Mouse (Mus musculus): Measurements from ENCODE around the gene Sds. TPM values are rescaled to one million over a fixed set of nuclear protein-coding genes. Genes with fewer than 3 reads are reported as not detected.

The Sds gene
- polyA plus RNA-seq, 2 experiments, result 0.13 to 0.22 TPM

DNA sequence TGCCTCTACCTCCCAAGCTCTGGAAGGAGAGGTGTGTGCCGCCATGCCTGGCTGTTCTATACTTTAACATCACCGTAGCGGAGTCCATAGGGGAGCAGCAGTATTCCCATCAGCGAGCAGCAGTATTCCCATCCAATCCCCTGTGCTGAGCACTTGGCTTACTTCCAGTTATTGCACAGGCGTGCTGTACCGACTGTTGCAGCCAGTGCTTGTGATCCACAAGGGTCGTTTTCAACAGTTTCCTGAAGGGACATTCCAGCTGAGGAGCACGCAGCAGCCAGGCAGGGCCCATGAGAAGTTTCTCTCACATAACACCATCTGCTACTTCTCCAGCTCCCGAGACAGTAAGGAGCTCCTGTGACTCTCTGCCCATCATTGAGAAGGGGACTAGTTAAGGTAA, 30.2 kb downstream of the Sds start:
- TF ChIP-seq CTCF (IDR thresholded peaks at IDR 0.05; ENCODE audit: low read depth) (no peak), EP300 (IDR thresholded peaks at IDR 0.05; ENCODE audit: low read depth) (no peak)
- Histone ChIP-seq H3K36me3 (replicated peaks; ENCODE audit: control insufficient read depth, insufficient read depth, low read depth) (no peaks in the 10 kb centered on the region), H3K27me3 (ENCODE audit: control insufficient read depth, insufficient read depth, low read length) (no peaks in the 10 kb centered on the region), H3K27ac (no peak overlapping the region), H3K4me1 (replicated peaks; ENCODE audit: control insufficient read depth in 2 of 2, insufficient read depth in 2 of 2, low read length in 1 of 2) (peaks cover 6 to 11% of the 10 kb centered on the region in 2 experiments), H3K4me2 (ENCODE audit: low read depth) (no peak overlapping the region), H3K9me3 (ENCODE audit: control insufficient read depth, low read length) (no peaks in the 10 kb centered on the region), H3K9ac (replicated peaks) (no peak overlapping the region), H3K4me3 (ENCODE audit: insufficient read depth in 1 of 2, low read depth in 2 of 2, low read length in 2 of 2) (no peak overlapping the region)
- 67% methylated on average over 9 of the region's 9 CpGs for WGBS (ENCODE audit: insufficient replicate concordance)
- ATAC-seq (ENCODE audit: insufficient read depth) (no peak), DNase-seq (ENCODE audit: low read depth in 3 of 3, low spot score in 3 of 3) (no peak)

DNA sequence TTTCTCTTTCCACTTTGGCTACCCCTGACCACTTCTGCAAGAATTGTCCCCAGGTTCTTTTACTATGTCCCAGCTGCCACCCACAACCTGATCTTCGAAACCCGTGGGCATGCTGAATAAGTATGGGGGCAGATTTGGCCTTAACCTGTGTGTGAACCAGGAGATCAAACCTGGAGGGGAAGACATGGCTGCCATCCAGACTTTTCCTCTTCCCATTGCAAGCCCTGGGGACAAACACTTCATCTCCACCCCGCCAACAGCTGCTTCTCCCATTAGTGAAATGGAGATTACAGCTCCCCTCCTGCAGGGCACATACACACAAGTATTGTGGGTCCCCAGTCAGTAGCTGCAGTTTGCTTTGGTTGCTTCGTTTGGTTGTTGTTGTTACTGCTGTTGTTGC, 31.0 kb downstream of the Sds start:
- no peaks in the 10 kb centered on the region for H3K9me3 ChIP-seq (ENCODE audit: control insufficient read depth, low read length)
- TF ChIP-seq EP300 (IDR thresholded peaks at IDR 0.05; ENCODE audit: low read depth) (no peak), CTCF (IDR thresholded peaks at IDR 0.05; ENCODE audit: low read depth) (no peak)
- peaks cover 8 to 12% of the 10 kb centered on the region in 2 experiments for H3K4me1 ChIP-seq (replicated peaks; ENCODE audit: control insufficient read depth in 2 of 2, insufficient read depth in 2 of 2, low read length in 1 of 2)
- no peak overlapping the region for H3K4me3 ChIP-seq (ENCODE audit: insufficient read depth in 1 of 2, low read depth in 2 of 2, low read length in 2 of 2)
- H3K9ac ChIP-seq (replicated peaks), result no peak overlapping the region
- 54% methylated on average over 4 of the region's 4 CpGs for WGBS (ENCODE audit: insufficient replicate concordance)
- H3K27ac ChIP-seq, result no peak overlapping the region
- no peaks in the 10 kb centered on the region for H3K27me3 ChIP-seq (ENCODE audit: control insufficient read depth, insufficient read depth, low read length)
- DNase-seq (ENCODE audit: low read depth in 3 of 3, low spot score in 3 of 3) (no peak), ATAC-seq (ENCODE audit: insufficient read depth) (no peak)
- no peaks in the 10 kb centered on the region for H3K36me3 ChIP-seq (replicated peaks; ENCODE audit: control insufficient read depth, insufficient read depth, low read depth)
- H3K4me2 ChIP-seq (ENCODE audit: low read depth), result no peak overlapping the region

DNA sequence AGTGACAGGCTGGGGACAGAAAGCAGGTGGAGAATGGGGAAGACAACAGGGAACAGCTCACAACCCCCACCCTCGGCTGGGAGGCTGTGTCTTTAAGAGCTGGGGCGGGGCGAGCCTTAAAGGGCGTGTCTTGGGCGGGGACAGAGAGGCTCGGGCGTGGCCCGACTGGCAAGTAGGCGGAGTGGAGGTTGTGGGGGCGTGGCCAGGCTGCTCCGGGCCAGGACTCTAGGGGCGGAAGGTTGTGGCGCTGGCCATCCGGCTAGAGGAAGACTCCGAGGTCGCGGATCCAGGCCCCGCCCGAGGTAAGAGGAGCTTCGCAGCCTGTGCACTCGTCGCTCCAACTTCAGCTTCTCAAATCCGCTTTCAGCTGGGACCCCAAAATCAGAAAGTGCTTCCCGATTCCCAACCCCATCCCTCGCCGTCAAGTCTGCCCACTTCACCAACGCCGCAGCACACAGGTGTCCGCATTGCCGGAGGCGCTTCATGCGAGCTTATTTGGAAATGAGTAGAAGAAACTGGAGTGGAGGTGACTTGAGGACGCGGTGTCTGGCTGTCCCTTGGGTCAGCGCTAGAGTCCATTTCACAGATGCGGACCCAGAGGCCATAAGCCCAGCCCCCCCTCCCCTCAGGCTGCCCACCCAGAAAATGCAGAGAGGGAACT, 34.8 kb downstream of the Sds start, which contains the start of gene Slc8b1:
Gene Slc8b1 (plus strand): TSS at position 187 of the 661 bp plus-strand sequence.
- peak; percentile 78 to 82 (median 82) for DNase-seq (ENCODE audit: low read depth in 3 of 3, low spot score in 3 of 3)
- WGBS (ENCODE audit: insufficient replicate concordance), result under 1% methylated on average over 36 of the region's 36 CpGs
- ATAC-seq (ENCODE audit: insufficient read depth), result peak; percentile 87
- peak within 1 kb of the TSS; percentile 47 for H3K9ac ChIP-seq (replicated peaks)
- no peaks in the 10 kb centered on the region for H3K9me3 ChIP-seq (ENCODE audit: control insufficient read depth, low read length)
- H3K4me3 ChIP-seq (ENCODE audit: insufficient read depth in 1 of 2, low read depth in 2 of 2, low read length in 2 of 2), result peak within 1 kb of the TSS; percentile 59 to 67
- no peaks in the 10 kb centered on the region for H3K36me3 ChIP-seq (replicated peaks; ENCODE audit: control insufficient read depth, insufficient read depth, low read depth)
- TF ChIP-seq CTCF (IDR thresholded peaks at IDR 0.05; ENCODE audit: low read depth) (no peak), EP300 (IDR thresholded peaks at IDR 0.05; ENCODE audit: low read depth) (no peak)
- H3K27me3 ChIP-seq (ENCODE audit: control insufficient read depth, insufficient read depth, low read length), result no peaks in the 10 kb centered on the region
- no peak within 1 kb of the TSS; the same call in 1 of the 2 replicates for H3K27ac ChIP-seq
- H3K4me2 ChIP-seq (ENCODE audit: low read depth), result peak within 1 kb of the TSS; percentile 83
- H3K4me1 ChIP-seq (replicated peaks; ENCODE audit: control insufficient read depth in 2 of 2, insufficient read depth in 2 of 2, low read length in 1 of 2), result peaks cover 8% of the 10 kb centered on the region in 2 experiments

DNA sequence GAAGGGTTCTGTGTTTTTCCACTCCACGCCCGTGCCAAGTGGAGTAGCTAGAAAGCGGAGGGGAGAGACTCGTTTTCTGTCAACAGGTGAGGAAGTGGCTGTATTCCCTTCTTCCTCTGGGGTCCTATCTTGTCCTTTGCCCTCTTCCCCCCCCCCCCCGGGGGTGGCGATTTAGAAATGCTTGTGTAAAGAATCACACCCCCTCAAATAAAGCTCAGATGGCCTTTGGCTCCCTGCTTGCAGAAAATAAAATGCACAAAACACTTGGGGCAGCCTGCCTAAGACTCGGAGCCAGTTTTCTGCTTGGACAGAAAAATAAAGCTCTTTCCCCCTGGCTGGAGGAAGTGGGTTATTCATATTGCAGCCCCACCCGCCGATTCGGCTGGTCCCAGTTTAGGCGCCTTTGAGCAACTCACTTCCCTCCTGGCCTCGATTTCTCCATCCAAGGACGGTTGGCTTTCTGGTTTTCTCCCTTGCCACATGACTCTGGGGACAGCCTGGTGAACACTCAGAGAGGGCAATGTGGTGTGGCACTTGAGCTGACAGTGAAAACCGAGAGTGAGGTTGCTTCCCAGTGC, 35.4 kb downstream of the Sds start:
- 9% methylated on average over 14 of the region's 14 CpGs for WGBS (ENCODE audit: insufficient replicate concordance)
- Histone ChIP-seq H3K9me3 (ENCODE audit: control insufficient read depth, low read length) (no peaks in the 10 kb centered on the region), H3K9ac (replicated peaks) (peak overlapping the region; percentile 47), H3K27ac (no peak overlapping the region), H3K36me3 (replicated peaks; ENCODE audit: control insufficient read depth, insufficient read depth, low read depth) (no peaks in the 10 kb centered on the region), H3K4me3 (ENCODE audit: insufficient read depth in 1 of 2, low read depth in 2 of 2, low read length in 2 of 2) (peak overlapping the region; percentile 59 to 67), H3K4me1 (replicated peaks; ENCODE audit: control insufficient read depth in 2 of 2, insufficient read depth in 2 of 2, low read length in 1 of 2) (peaks cover 8% of the 10 kb centered on the region in 2 experiments), H3K27me3 (ENCODE audit: control insufficient read depth, insufficient read depth, low read length) (no peaks in the 10 kb centered on the region), H3K4me2 (ENCODE audit: low read depth) (peak overlapping the region; percentile 83)
- TF ChIP-seq CTCF (IDR thresholded peaks at IDR 0.05; ENCODE audit: low read depth) (no peak), EP300 (IDR thresholded peaks at IDR 0.05; ENCODE audit: low read depth) (no peak)
- DNase-seq (ENCODE audit: low read depth in 3 of 3, low spot score in 3 of 3) (peak in 1 of 3 experiments; percentile 14), ATAC-seq (ENCODE audit: insufficient read depth) (no peak)

DNA sequence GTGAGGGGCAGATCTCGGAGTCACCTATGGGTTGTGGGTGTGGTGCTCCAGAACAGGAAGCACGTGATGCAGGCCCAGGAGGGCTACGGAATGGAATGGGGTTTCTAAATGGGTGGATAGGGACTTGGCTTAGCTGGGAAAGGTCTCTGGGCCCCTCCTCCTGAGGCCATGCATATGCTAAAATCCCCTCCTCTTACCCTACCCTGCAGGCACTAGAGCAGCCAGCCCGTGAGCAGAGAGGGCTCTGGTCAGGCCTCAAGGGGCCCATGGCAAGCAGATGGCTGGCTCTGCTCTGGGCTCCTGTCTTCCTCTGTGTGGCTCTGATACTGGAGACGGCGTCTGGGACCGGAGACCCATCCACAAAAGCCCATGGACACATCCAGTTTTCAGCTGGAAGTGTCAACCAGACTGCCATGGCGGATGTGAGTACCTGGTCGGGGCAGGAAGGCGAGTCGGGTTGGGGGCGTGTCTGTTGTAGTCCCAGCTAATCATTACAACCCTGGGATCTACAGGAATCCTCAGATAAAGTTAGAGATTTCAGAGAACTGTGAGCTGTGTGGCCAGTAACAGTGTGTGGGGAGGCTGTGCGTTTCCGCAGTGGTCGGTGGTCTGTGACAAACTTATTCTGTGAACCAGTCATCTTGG, 36.7 kb downstream of the Sds start:
- TF ChIP-seq CTCF (IDR thresholded peaks at IDR 0.05; ENCODE audit: low read depth) (no peak), EP300 (IDR thresholded peaks at IDR 0.05; ENCODE audit: low read depth) (no peak)
- H3K9ac ChIP-seq (replicated peaks), result no peak overlapping the region
- no peaks in the 10 kb centered on the region for H3K36me3 ChIP-seq (replicated peaks; ENCODE audit: control insufficient read depth, insufficient read depth, low read depth)
- no peak overlapping the region for H3K4me3 ChIP-seq (ENCODE audit: insufficient read depth in 1 of 2, low read depth in 2 of 2, low read length in 2 of 2)
- H3K9me3 ChIP-seq (ENCODE audit: control insufficient read depth, low read length), result no peaks in the 10 kb centered on the region
- no peaks in the 10 kb centered on the region for H3K27me3 ChIP-seq (ENCODE audit: control insufficient read depth, insufficient read depth, low read length)
- WGBS (ENCODE audit: insufficient replicate concordance), result 67% methylated on average over 15 of the region's 15 CpGs
- no peak overlapping the region for H3K27ac ChIP-seq
- ATAC-seq (ENCODE audit: insufficient read depth) (no peak), DNase-seq (ENCODE audit: low read depth in 3 of 3, low spot score in 3 of 3) (no peak)
- no peak overlapping the region for H3K4me2 ChIP-seq (ENCODE audit: low read depth)
- peaks cover 8% of the 10 kb centered on the region in 2 experiments for H3K4me1 ChIP-seq (replicated peaks; ENCODE audit: control insufficient read depth in 2 of 2, insufficient read depth in 2 of 2, low read length in 1 of 2)
